Mouse (Mus musculus) kidney, postnatal 4 days (tissue): Measurements from ENCODE around the gene Mapk8ip3.

Source experiments
- DNase-seq, 2 experiments: peaks; one replicate each; pipeline ENCODE4 v3.0.0; 2021; ENCODE audit warnings: mixed read lengths in 2 of 2

Mapk8ip3 gene

GRCm38 (mm10) chr17:24900014-24900413 is 36.8 kb downstream of the Mapk8ip3 start:
- no peak for DNase-seq

DNA sequence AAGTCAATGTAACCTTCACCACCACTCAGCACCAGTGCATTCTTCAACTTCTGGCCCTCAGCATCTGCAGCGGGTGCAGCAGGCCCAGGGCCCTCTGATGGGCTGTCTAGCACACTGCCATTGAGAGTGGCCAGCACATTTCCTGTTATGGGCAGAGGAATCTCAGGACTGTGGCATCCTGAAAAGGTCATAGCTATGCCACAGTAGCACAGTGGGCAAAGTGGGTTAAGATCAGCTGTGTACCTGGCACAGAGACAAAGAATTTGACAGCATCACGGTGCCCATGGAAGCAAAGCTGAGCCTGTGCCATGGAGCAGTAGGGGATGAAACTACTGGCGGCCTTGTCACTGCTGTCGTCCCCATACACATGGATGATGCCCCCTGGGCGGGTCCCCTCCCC is 37.6 kb downstream of the Mapk8ip3 start:
- no peak for DNase-seq

DNA sequence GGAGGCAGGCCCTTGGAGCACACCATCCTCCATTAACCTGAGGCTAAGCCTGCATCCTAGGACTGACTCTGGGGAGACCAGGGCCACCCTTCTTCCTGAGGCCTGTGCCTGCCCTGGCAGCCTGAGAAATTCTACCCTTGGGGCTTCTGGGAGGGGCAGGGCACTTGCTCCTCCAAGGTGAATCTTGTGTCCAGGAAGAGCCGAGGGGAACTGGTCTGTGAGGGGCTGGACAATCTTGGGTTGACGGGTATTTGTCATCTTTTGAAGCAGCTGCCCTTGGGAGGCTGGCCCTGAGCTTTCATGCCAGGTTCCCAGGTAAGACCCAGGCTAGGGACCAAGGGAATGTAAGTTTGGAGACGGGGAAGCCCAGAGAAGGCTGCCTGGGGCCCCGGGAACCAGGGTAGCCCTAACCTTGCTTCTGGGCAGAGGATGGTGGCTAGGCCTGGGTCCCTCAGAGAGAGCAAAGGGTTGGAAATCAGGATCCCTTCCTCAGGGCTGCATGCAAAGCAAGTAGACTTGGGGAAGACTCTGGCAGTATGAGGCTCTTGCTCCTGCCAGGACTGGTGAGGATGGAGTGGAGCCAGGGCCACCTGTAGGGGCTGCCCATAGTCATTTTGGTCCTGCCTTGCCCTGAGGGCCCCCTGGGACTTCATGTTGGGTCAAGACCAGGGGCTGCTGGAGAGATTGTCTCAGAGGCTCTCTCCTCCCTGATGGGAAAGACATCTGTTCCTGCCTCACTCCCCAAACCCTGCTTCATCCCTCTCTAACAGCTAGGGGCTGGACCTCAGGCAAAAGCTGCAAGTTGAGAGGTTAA is 38.5 kb downstream of the Mapk8ip3 start:
- DNase-seq: no peak

- no peak for DNase-seq
Observed at GRCm38 (mm10) chr17:24897600-24897999, 39.2 kb downstream of the Mapk8ip3 start.

- DNase-seq: no peak
Observed at GRCm38 (mm10) chr17:24896993-24897269, 39.8 kb downstream of the Mapk8ip3 start.

- DNase-seq: peak; percentile 89 to 92
Observed at GRCm38 (mm10) chr17:24896241-24896992, 40.4 kb downstream of the Mapk8ip3 start, which contains the start of gene Nme3. TSS of gene Nme3 (plus strand) at chr17:24896500.

DNA sequence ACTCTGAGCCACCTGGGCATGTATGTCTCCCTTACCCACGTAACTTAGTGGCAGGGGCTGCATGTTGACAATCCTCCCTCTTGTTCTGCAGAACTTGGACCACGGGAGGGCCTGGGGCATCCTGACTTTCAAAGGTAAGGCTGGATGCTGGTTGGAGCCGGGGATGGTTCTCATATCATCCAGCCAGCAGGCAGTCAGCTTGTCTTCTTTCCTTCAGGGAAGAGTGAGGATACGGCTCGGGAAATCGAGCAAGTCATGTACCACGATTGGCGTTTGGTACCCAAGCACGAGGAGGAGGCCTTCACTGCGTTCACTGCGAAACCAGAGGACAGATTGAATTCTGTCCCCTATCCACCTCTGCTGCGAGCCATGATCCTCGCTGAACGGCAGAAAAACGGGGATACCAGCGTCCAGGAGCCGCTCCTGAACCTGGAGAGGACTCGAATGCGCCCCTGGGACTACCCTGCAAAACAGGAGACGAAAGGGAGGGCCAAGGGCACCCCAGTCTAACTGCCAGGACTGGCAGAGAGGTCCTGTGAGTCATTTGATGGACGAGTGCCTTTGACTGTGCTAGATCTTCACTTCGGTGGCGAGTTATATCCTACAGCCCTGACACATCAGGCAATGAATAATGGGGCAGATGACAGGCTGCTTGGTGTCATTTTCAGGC is 41.1 kb downstream of the Mapk8ip3 start:
- DNase-seq: no peak

DNA sequence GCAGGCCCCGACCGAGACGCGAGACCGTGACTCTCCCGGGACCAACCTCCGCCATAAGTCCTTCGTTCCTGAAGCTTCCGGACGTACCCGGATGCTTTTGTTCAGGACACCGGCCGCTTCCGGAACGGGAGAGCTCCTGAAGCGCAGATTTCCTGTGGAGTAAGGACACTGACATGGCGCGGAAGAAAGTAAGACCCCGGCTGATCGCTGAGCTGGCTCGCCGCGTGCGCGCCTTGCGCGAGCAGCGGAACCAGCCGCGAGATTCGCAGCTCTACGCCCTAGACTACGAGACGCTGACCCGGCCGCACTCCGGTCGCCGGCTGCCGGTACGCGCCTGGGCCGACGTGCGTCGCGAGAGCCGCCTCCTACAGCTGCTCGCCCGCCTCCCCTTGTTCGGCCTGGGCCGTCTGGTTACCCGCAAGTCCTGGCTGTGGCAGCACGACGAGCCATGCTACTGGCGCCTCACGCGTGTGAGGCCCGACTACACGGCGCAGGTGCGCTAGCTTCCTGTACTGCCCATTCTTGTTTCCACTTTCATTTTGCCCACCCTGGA is 41.7 kb downstream of the Mapk8ip3 start, which contains the start of the genes Eme2 and Mrps34:
Eme2 (minus strand) TSS at position 93 of the 553 bp plus-strand sequence.
Mrps34 (plus strand) TSS at position 122 of the 553 bp plus-strand sequence.
- DNase-seq: peak; percentile 89 to 92

DNA sequence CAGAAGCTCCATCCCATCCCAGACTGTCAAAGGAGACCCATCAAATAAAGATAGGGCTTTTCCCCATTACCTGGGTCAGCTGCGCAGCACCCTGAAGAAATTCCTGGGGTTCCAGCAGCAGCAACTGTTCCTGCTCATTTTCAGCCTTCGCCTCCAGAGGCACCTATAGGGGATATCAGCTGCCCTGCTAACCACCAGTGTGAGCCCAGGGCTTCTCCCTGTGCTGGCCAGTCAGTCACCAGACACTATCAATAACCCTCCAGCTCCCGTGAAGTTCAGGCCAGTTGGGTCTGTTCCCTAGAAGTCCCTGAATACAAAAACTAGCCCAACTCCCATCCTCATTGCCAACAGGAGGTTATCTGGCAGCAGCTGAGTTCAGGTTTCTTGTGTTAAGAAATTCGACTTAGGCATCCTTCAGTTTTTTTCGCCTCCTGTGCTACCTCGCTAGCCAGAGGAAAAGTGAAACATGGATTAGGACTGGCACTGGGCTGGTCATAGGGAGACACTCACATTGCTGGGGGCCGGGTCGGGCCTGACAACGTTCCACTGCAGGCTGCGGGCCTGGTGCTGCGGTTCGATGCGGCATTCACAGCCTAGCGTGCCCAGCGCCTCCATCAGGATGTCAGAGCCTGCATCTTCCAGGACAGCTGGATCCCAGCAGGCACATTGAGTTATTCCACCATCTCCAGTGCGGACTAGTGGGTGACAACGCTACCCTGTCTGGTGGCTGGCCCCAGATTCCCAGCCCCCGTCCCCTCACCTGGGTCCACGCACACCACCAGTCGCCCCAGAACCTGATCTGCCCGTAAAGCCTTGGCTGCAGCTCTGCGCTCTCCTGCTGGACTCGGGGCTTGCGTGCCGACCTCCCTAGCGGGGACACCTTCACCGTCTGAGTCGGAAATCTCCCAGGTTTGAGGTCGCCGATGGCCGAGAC is 42.4 kb downstream of the Mapk8ip3 start:
- DNase-seq: no peak

GRCm38 (mm10) chr17:24893276-24893675 is 43.5 kb downstream of the Mapk8ip3 start:
- no peak for DNase-seq

- DNase-seq: no peak
Observed at GRCm38 (mm10) chr17:24892785-24893184, 44.0 kb downstream of the Mapk8ip3 start.

- no peak for DNase-seq
Observed at GRCm38 (mm10) chr17:24891321-24891720, 45.5 kb downstream of the Mapk8ip3 start.

DNA sequence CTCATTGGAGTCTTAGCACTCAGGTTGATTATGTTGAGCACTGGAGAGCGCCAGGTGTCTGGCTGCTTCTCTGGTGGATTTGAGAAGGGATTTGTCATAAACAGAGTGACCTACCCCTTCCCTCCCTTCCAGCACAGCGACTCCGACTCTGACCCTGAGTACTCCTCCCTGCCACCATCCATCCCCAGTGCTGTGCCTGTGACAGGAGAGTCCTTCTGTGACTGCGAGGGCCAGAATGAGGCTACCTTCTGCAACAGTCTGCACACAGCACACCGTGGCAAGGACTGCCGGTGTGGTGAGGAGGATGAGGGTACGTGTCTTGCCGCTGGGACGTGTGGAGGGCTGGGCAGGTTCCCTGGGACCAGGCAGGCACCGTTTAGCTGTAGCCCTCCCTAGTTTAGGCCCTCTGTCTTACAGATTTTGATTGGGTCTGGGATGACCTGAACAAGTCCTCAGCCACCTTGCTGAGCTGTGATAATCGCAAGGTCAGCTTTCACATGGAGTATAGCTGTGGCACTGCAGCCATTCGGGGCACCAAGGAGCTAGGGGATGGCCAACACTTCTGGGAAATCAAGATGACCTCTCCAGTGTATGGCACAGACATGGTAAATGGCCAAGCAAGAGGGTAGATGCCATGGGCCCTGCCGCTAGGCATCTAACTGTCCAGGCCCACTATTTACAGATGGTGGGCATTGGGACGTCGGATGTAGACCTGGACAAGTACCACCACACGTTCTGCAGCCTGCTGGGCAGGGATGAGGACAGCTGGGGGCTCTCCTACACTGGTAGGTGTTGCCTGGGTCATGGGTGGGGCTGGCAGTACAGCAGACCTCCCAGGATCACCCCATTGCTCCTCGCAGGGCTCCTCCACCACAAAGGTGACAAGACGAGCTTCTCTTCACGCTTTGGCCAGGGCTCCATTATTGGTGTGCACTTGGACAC is 46.4 kb downstream of the Mapk8ip3 start:
- no peak for DNase-seq

GRCm38 (mm10) chr17:24888862-24889261 is 47.9 kb downstream of the Mapk8ip3 start:
- DNase-seq: no peak

DNA sequence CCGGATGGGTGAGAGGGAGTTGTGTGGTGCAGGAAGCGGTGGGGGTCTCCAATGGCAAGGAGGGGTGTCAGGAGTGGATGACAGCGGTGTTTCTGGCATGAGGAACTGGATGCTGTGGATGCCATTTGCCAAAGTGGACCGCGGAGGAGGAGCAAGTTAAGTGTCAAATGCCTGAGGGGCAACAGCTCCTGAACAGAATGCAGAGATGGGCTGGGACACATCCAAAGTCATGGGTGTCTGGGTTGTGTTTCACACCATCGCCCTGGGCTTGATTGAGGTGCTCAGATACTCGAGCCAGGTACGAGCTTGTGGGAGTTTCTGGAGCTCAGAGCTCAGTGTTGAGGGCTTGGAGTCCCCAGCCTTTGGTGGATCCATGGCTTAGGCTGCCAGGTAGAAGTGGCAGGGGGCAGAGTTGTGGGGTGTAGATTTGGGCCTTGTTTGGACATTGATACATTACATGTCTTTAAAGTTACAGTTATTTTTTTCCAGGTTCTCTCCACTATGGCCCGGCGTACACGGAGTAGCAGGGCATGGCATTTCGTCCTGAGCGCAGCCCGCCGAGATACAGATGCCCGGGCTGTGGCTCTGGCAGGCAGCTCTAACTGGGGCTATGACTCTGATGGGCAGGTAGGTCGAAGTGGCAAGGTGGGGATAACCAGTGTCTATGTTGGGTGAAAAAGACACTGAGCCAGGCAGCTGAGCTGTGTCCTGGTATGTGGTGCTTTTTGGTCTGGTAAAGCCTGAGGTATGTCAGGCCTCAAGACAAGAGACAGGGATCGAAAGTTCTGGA is 49.3 kb downstream of the Mapk8ip3 start:
- no peak for DNase-seq

GRCm38 (mm10) chr17:24886932-24887271 is 49.9 kb downstream of the Mapk8ip3 start:
- no peak for DNase-seq

- peak; percentile 98 to 99 for DNase-seq
Observed at GRCm38 (mm10) chr17:24886134-24886931, 50.4 kb downstream of the Mapk8ip3 start, which contains the start of the genes Nubp2 and Spsb3. TSS of gene Nubp2 (minus strand) at chr17:24886349. TSS of gene Spsb3 (plus strand) at chr17:24886643.

- no peak for DNase-seq
Observed at GRCm38 (mm10) chr17:24885356-24886133, 51.2 kb downstream of the Mapk8ip3 start.
